ENCODE assay signal across 8 mouse cellular contexts in the genomic region with DNA sequence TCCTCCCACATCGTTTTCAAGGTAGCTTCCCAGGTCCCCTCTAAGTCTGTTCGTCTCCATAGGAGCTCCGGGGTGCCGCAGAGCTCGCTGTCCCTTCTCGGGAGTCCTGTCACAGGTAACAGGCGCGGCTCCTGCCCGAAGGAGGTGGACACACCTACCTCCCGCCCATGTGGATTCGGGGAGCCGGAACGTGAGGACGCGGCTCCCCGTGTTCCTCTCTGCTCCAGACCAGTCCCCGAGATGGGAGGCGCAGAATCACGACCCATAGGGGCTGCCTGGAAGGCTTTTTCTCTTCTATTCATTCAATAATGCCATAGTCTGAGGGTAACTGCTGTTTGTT. TPM values are rescaled to one million over a fixed set of nuclear protein-coding genes. Genes with fewer than 3 reads are reported as not detected.
DNase-seq lines count a peak whose midpoint lies in the region; ATAC-seq and TF ChIP-seq lines count a peak whose summit lies in the region.

No protein-coding gene starts in this region.

- H3K27ac ChIP-seq in embryonic fibroblast, embryonic 13.5 days (ENCODE audit: insufficient read depth, low read length): no peak overlapping the region
- peak overlapping the region; percentile 86 for H3K27ac ChIP-seq in intestine, embryonic 16.5 days (ENCODE audit: low read length)
- peak overlapping the region; percentile 88 for H3K27ac ChIP-seq in midbrain, embryonic 16.5 days (ENCODE audit: low read length)

- no peak for TF ChIP-seq CTCF in lung, adult 2 months (IDR thresholded peaks at IDR 0.05; ENCODE audit: insufficient read depth, low read length)
- TF ChIP-seq CTCF in embryonic fibroblast, embryonic 13.5 days (IDR thresholded peaks at IDR 0.05; ENCODE audit: borderline replicate concordance, insufficient read depth, low read length): no peak

- TF ChIP-seq POLR2A in lung, adult 2 months (IDR thresholded peaks at IDR 0.05; ENCODE audit: borderline replicate concordance, extremely low read depth, low read depth, low read length): no peak
- no peak for TF ChIP-seq POLR2A in embryonic fibroblast, embryonic 13.5 days (IDR thresholded peaks at IDR 0.05; ENCODE audit: low read depth, low read length)

- H3K9ac ChIP-seq in intestine, embryonic 16.5 days (ENCODE audit: low read depth, low read length): peak overlapping the region; percentile 90
- H3K9ac ChIP-seq in midbrain, embryonic 16.5 days (ENCODE audit: low read depth, low read length): peak overlapping the region; percentile 90

- WGBS in lung, adult 2 months: 3% methylated on average over 19 of the region's 19 CpGs
- under 1% methylated on average over 19 of the region's 19 CpGs for WGBS in intestine, embryonic 16.5 days
- WGBS in midbrain, embryonic 16.5 days: 0% methylated on average over 19 of the region's 19 CpGs

- peak overlapping the region; percentile 85 for H3K4me2 ChIP-seq in intestine, embryonic 16.5 days (ENCODE audit: low read depth, low read length)
- peak overlapping the region; percentile 79 for H3K4me2 ChIP-seq in midbrain, embryonic 16.5 days (ENCODE audit: low read length)

- peak; percentile 8 for ATAC-seq in intestine, embryonic 16.5 days
- no peak; the same call in none of the 2 replicates for ATAC-seq in midbrain, embryonic 16.5 days

- H3K9me3 ChIP-seq in intestine, embryonic 16.5 days (ENCODE audit: control insufficient read depth, low read length): no peaks in the 10 kb centered on the region
- H3K9me3 ChIP-seq in midbrain, embryonic 16.5 days (replicated peaks; ENCODE audit: control insufficient read depth, low read length, poor library complexity, severe bottlenecking): no peaks in the 10 kb centered on the region

- H3K36me3 ChIP-seq in intestine, embryonic 16.5 days (ENCODE audit: control insufficient read depth, insufficient read depth, low read length): no peaks in the 10 kb centered on the region
- H3K36me3 ChIP-seq in midbrain, embryonic 16.5 days (ENCODE audit: control insufficient read depth, insufficient read depth, low read length): no peaks in the 10 kb centered on the region

- peak overlapping the region; percentile 77 for H3K4me3 ChIP-seq in lung, adult 2 months (replicated peaks; ENCODE audit: extremely low read depth, low read depth, low read length)
- peak overlapping the region; percentile 80 for H3K4me3 ChIP-seq in embryonic fibroblast, embryonic 13.5 days (ENCODE audit: insufficient read depth, low read length)
- peak overlapping the region; percentile 86 for H3K4me3 ChIP-seq in intestine, embryonic 16.5 days (ENCODE audit: low read length)
- H3K4me3 ChIP-seq in midbrain, embryonic 16.5 days (ENCODE audit: low read depth, low read length): peak overlapping the region; percentile 93

- H3K4me1 ChIP-seq in lung, adult 2 months (ENCODE audit: control insufficient read depth, insufficient read depth, low read length): peaks cover 11% of the 10 kb centered on the region
- H3K4me1 ChIP-seq in embryonic fibroblast, embryonic 13.5 days (ENCODE audit: control insufficient read depth, insufficient read depth, low read length): peaks cover 7% of the 10 kb centered on the region
- peaks cover 29% of the 10 kb centered on the region for H3K4me1 ChIP-seq in intestine, embryonic 16.5 days (ENCODE audit: control insufficient read depth, insufficient read depth, low read length)
- peaks cover 20% of the 10 kb centered on the region for H3K4me1 ChIP-seq in midbrain, embryonic 16.5 days (ENCODE audit: control insufficient read depth, insufficient read depth, low read length)

- H3K27me3 ChIP-seq in intestine, embryonic 16.5 days (replicated peaks; ENCODE audit: control insufficient read depth, insufficient read depth, low read length): no peaks in the 10 kb centered on the region
- no peaks in the 10 kb centered on the region for H3K27me3 ChIP-seq in midbrain, embryonic 16.5 days (ENCODE audit: control insufficient read depth, insufficient read depth, low read depth, low read length)

- no peak for DNase-seq in lung, adult 2 months
- no peak for DNase-seq in lung, postnatal 10 days
- DNase-seq in spleen, adult 18-20 months: no peak
- no peak for DNase-seq in gastrocnemius, postnatal 4 days (ENCODE audit: low spot score in 2 of 2)
- DNase-seq in adrenal gland, adult 18-20 months (ENCODE audit: low spot score in 2 of 2): no peak

RNA-seq across cellular contexts. Expression of a gene that starts 0.7 kb away (rescaled TPM):
- 125 and 132 TPM in 2 replicates for polyA plus RNA-seq in lung, adult 2 months (2012; rRNA removed)
- polyA plus RNA-seq in embryonic fibroblast, embryonic 13.5 days (2011; ENCODE audit: insufficient read length, low read depth, missing spikeins): 22.0 and 36.9 TPM in 2 replicates
- 22.9 and 24.1 TPM in 2 replicates for polyA plus RNA-seq in intestine, embryonic 16.5 days (2015; fragmentation: Nextera tagmentation; extraction: Ambion mirVana)
- 17.3 and 17.8 TPM in 2 replicates for polyA plus RNA-seq in midbrain, embryonic 16.5 days (2015; fragmentation: Nextera tagmentation; extraction: Ambion mirVana)
- 10 to 100 TPM; 25.0 to 30.0 TPM for total RNA-seq in gastrocnemius, postnatal 4 days (2021)
- 10 to 100 TPM; 23.5 to 42.5 TPM for total RNA-seq in adrenal gland, adult 18-20 months (2021)
